Mouse (Mus musculus) MEL (cell line): ENCODE measurements at regions not wholly inside any gene's neighbourhood (a gene's known extent, or its start where the extent isn't known, plus 50 kb on each side); places are given as distances from the start of the nearest gene placed in this dataset.

Experiments used
- DNase-seq: peaks from one replicate; pipeline ENCODE4 v3.0.0; 2011; ENCODE audit warnings: low read depth, low spot score
- H3K27ac ChIP-seq: 2 replicates; pipeline ENCODE4 v1.5.1; 2012; ENCODE audit warnings: low read depth, mild to moderate bottlenecking, control low read depth, low read length, moderate library complexity; ENCODE audit not compliant: control insufficient read depth
- H3K27me3 ChIP-seq, 2 experiments: fragments of 150-350 bp in 1 of 2; sonication (generic) in 1 of 2; 2 replicates each; pipeline ENCODE4 v1.6.1; 2012; ENCODE audit warnings: low read length in 2 of 2, mild to moderate bottlenecking in 2 of 2, improper control_type of control experiment in 1 of 2, moderate library complexity in 1 of 2; ENCODE audit not compliant: insufficient read depth in 2 of 2, control insufficient read depth in 1 of 2
- H3K36me3 ChIP-seq, 2 experiments: 2 replicates each; pipeline ENCODE4 v1.6.1; 2012 to 2014; ENCODE audit warnings: low read length in 2 of 2, improper control_type of control experiment in 1 of 2, inconsistent platforms in 1 of 2, mild to moderate bottlenecking in 1 of 2; ENCODE audit not compliant: insufficient read depth in 2 of 2, control insufficient read depth in 1 of 2
- H3K4me1 ChIP-seq, 2 experiments: fragments of 150-350 bp in 1 of 2; sonication (generic) in 1 of 2; 2 replicates each; pipeline ENCODE4 v1.6.1; 2012; ENCODE audit warnings: low read length in 2 of 2, improper control_type of control experiment in 1 of 2, mild to moderate bottlenecking in 1 of 2; ENCODE audit not compliant: insufficient read depth in 2 of 2, control insufficient read depth in 1 of 2
- H3K4me3 ChIP-seq, 2 experiments: fragments of 150-350 bp in 1 of 2; sonication (generic) in 1 of 2; 2 replicates each; pipeline ENCODE4 v1.5.1; 2012; ENCODE audit warnings: low read depth in 2 of 2, low read length in 2 of 2, mild to moderate bottlenecking in 2 of 2, moderate library complexity in 2 of 2, control low read depth in 1 of 2, improper control_type of control experiment in 1 of 2; ENCODE audit not compliant: control insufficient read depth in 1 of 2, insufficient read depth in 1 of 2
- H3K79me2 ChIP-seq: 2 replicates; pipeline ENCODE4 v1.6.1; 2012; ENCODE audit warnings: mild to moderate bottlenecking, low read length, moderate library complexity; ENCODE audit not compliant: control insufficient read depth, poor library complexity, insufficient read depth
- H3K9ac ChIP-seq: 2 replicates; pipeline ENCODE4 v1.6.1; 2012; ENCODE audit warnings: low read depth, mild to moderate bottlenecking, control low read depth, low read length, moderate library complexity; ENCODE audit not compliant: control insufficient read depth, poor library complexity, severe bottlenecking
- H3K9me3 ChIP-seq: fragments of 150-350 bp; sonication (generic); replicated peaks from 2 replicates; pipeline ENCODE4 v1.6.1; 2012; ENCODE audit warnings: mild to moderate bottlenecking, low read length, improper control_type of control experiment, moderate library complexity; ENCODE audit not compliant: insufficient read depth
- BHLHE40 ChIP-seq: IDR thresholded peaks from 2 replicates; pipeline ENCODE4 v1.6.1; 2012; ENCODE audit warnings: low read depth, mild to moderate bottlenecking, inconsistent platforms, low read length, improper control_type of control experiment, borderline replicate concordance
- CHD1 ChIP-seq: IDR thresholded peaks from 2 replicates; pipeline ENCODE4 v1.6.1; 2012; ENCODE audit warnings: low read depth, mild to moderate bottlenecking, inconsistent platforms, low read length, improper control_type of control experiment
- CHD2 ChIP-seq: IDR thresholded peaks from 2 replicates; pipeline ENCODE4 v1.6.1; 2011; ENCODE audit warnings: low read length, improper control_type of control experiment
- ELF1 ChIP-seq: IDR thresholded peaks from 2 replicates; pipeline ENCODE4 v1.6.1; 2014; ENCODE audit warnings: low read depth, mild to moderate bottlenecking, inconsistent platforms, low read length, improper control_type of control experiment, moderate library complexity
- ETS1 ChIP-seq: IDR thresholded peaks from 2 replicates; pipeline ENCODE4 v1.6.1; 2012; ENCODE audit warnings: low read depth, mild to moderate bottlenecking, inconsistent platforms, low read length, improper control_type of control experiment, moderate library complexity
- GATA1 ChIP-seq: IDR thresholded peaks from 2 replicates; pipeline ENCODE4 v1.6.1; 2011; ENCODE audit warnings: low read depth, low read length, improper control_type of control experiment
- HCFC1 ChIP-seq: IDR thresholded peaks from 2 replicates; pipeline ENCODE4 v1.6.1; 2012; ENCODE audit warnings: low read depth, mild to moderate bottlenecking, inconsistent platforms, low read length, improper control_type of control experiment, moderate library complexity
- JUND ChIP-seq: IDR thresholded peaks from 2 replicates; pipeline ENCODE4 v1.6.1; 2011; ENCODE audit warnings: low read depth, mild to moderate bottlenecking, improper control_type of control experiment, low read length
- KAT2A ChIP-seq: conservative IDR thresholded peaks from 2 replicates; pipeline ENCODE4 v1.6.1; 2012; ENCODE audit warnings: low read depth, low read length, improper control_type of control experiment, inconsistent platforms
- MAFK ChIP-seq: IDR thresholded peaks from 2 replicates; pipeline ENCODE4 v1.6.1; 2011; ENCODE audit warnings: low read depth, mild to moderate bottlenecking, low read length, improper control_type of control experiment, borderline replicate concordance
- MXI1 ChIP-seq: IDR thresholded peaks from 2 replicates; pipeline ENCODE4 v1.6.1; 2011; ENCODE audit warnings: mild to moderate bottlenecking, low read depth, low read length, improper control_type of control experiment
- MYC ChIP-seq: IDR thresholded peaks from 2 replicates; pipeline ENCODE4 v1.6.1; 2011; ENCODE audit warnings: low read depth, mild to moderate bottlenecking, low read length, improper control_type of control experiment, moderate library complexity
- NELFE ChIP-seq: IDR thresholded peaks from 2 replicates; pipeline ENCODE4 v1.6.1; 2011; ENCODE audit warnings: low read depth, low read length, improper control_type of control experiment
- POLR2AphosphoS2 ChIP-seq: IDR thresholded peaks from 2 replicates; pipeline ENCODE4 v1.6.1; 2011; ENCODE audit warnings: low read length, improper control_type of control experiment
- POLR2AphosphoS5 ChIP-seq: IDR thresholded peaks from 2 replicates; pipeline ENCODE4 v1.6.1; 2012; ENCODE audit warnings: low read depth, borderline replicate concordance, mild to moderate bottlenecking, inconsistent platforms, low read length, moderate library complexity, mixed read lengths
- RCOR1 ChIP-seq: IDR thresholded peaks from 2 replicates; pipeline ENCODE4 v1.6.1; 2012; ENCODE audit warnings: low read depth, mild to moderate bottlenecking, inconsistent platforms, low read length, improper control_type of control experiment
- SIN3A ChIP-seq: IDR thresholded peaks from 2 replicates; pipeline ENCODE4 v1.6.1; 2012; ENCODE audit warnings: low read length, improper control_type of control experiment, inconsistent platforms
- SMC3 ChIP-seq: IDR thresholded peaks from 2 replicates; pipeline ENCODE4 v1.6.1; 2011; ENCODE audit warnings: low read depth, low read length, improper control_type of control experiment
- TAL1 ChIP-seq: IDR thresholded peaks from 2 replicates; pipeline ENCODE4 v1.6.1; 2012; ENCODE audit warnings: mild to moderate bottlenecking, inconsistent platforms, low read length, moderate library complexity, mixed read lengths
- TCF12 ChIP-seq: IDR thresholded peaks from 2 replicates; pipeline ENCODE4 v1.6.1; 2014; ENCODE audit warnings: low read depth, mild to moderate bottlenecking, inconsistent platforms, low read length, improper control_type of control experiment, moderate library complexity
- UBTF ChIP-seq: IDR thresholded peaks from 2 replicates; pipeline ENCODE4 v1.6.1; 2012; ENCODE audit warnings: low read depth, mild to moderate bottlenecking, inconsistent platforms, low read length, improper control_type of control experiment, moderate library complexity, borderline replicate concordance; ENCODE audit not compliant: insufficient read depth
- USF1 ChIP-seq: IDR thresholded peaks from 2 replicates; pipeline ENCODE4 v1.6.1; 2014; ENCODE audit warnings: low read depth, mild to moderate bottlenecking, inconsistent platforms, low read length, improper control_type of control experiment, moderate library complexity
- USF2 ChIP-seq, 2 experiments: IDR thresholded peaks; 2 replicates each; pipeline ENCODE4 v1.6.1; 2011 to 2012; ENCODE audit warnings: improper control_type of control experiment in 2 of 2, low read length in 2 of 2, borderline replicate concordance in 1 of 2, inconsistent platforms in 1 of 2, low read depth in 1 of 2, mild to moderate bottlenecking in 1 of 2; ENCODE audit not compliant: insufficient read depth in 1 of 2
- ZC3H11A ChIP-seq: IDR thresholded peaks from 2 replicates; pipeline ENCODE4 v1.6.1; 2012; ENCODE audit warnings: low read depth, mild to moderate bottlenecking, inconsistent platforms, low read length, improper control_type of control experiment

DNA sequence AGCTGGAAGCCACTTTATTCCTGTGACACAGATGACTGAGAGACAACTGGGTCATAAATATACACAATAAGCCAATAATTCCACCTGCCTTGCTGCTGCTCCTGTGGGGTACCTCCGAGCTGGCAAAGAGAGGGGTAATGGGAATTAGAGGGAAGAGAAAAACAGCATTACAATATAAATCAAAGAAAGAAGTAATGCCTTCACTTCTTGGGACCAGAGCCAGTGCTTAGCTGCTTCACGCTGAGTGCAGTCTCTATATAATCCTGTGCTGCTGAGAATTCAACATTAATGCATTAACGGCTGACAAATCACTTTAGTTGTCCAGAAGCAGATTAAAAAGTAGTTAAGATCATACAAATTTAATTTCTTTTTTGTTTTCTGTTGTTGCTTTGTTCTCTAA is 71.0 kb upstream of the Aldoart1 start:
- no peak for DNase-seq
- TF ChIP-seq UBTF (no peak), MAFK (no peak), MXI1 (no peak), BHLHE40 (no peak), HCFC1 (no peak), JUND (no peak), ZC3H11A (no peak), POLR2AphosphoS2 (no peak), ELF1 (no peak), TAL1 (no peak)
- no peak overlapping the region for H3K27ac ChIP-seq
- H3K27me3 ChIP-seq = no peaks in the 10 kb centered on the region
- H3K4me1 ChIP-seq = no peaks in the 10 kb centered on the region
- no peak overlapping the region for H3K4me3 ChIP-seq
- H3K36me3 ChIP-seq = no peaks in the 10 kb centered on the region
- no peaks in the 10 kb centered on the region for H3K9me3 ChIP-seq
- no peaks in the 10 kb centered on the region for H3K79me2 ChIP-seq
- H3K9ac ChIP-seq = no peak overlapping the region

DNA sequence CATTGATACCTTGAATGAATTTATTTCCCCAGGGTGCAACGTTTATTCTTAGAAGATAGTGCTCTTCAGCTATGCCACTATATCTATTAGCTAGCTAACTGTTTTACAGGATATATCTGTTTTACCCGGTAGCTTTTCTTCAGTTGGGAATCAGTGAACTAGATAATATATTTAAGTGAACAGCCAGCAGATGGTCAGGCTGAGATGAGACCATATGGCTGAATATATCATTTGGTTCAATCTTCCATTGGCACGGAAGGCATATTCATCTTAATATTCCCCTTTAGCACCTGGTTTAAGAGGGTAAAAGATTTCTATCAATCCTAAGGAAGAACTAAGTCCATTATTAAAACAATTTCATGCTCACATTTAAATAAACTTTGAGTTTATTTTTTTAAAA is 62.6 kb upstream of the Aldoart1 start:
- Histone ChIP-seq H3K79me2 (no peaks in the 10 kb centered on the region), H3K27me3 (no peaks in the 10 kb centered on the region), H3K4me3 (no peak overlapping the region), H3K9ac (no peak overlapping the region), H3K9me3 (no peaks in the 10 kb centered on the region), H3K36me3 (no peaks in the 10 kb centered on the region), H3K4me1 (no peaks in the 10 kb centered on the region), H3K27ac (no peak overlapping the region)
- TF ChIP-seq MYC (no peak), USF2 (IDR thresholded peaks at IDR 0.05; ENCODE audit: borderline replicate concordance in 1 of 2, insufficient read depth in 1 of 2, low read depth in 1 of 2, low read length in 2 of 2) (no peak), HCFC1 (no peak), POLR2AphosphoS2 (no peak), RCOR1 (no peak), ETS1 (no peak), CHD1 (no peak), ZC3H11A (no peak), ELF1 (no peak), MAFK (no peak), SIN3A (no peak), KAT2A (no peak), SMC3 (no peak), TCF12 (no peak), USF1 (no peak), GATA1 (no peak), UBTF (no peak), CHD2 (no peak), POLR2AphosphoS5 (no peak), NELFE (no peak)
- DNase-seq = no peak
